Mouse (Mus musculus): ENCODE measurements around the gene Lonrf2. TPM values are rescaled to one million over a fixed set of nuclear protein-coding genes. Genes with fewer than 3 reads are reported as not detected.
A peak's percentile ranks its signal among the peaks of the same experiment; 100 is the strongest.

Gene Lonrf2
- polyA plus RNA-seq, 1 experiment: not detected

DNA sequence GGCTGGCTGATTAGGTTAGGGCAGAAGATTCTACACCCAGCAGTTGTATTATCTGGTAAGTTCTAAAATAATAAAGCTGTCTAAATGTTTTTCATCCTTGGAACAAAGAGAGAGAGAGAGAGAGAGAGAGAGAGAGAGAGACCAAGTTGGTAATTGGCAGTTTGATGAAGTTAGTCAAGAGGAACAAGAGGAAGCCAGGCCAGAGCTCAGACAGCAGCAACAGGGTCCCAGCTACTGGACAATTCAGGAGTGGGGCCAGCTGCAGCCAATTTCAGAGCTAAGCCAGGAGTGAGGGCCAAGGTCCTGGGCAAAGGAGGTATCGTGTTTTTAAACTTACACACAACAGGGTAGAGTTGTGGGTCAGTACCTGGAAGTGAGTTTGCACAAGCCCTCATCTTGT, 6.3 kb upstream of the Lonrf2 start:
- H3K27me3 ChIP-seq (replicated peaks): peaks cover 29% of the 10 kb centered on the region
- TF ChIP-seq FLI1 (IDR thresholded peaks at IDR 0.05; ENCODE audit: low read length) (no peak), GATA1 (IDR thresholded peaks at IDR 0.05; ENCODE audit: borderline replicate concordance, low read length) (no peak)
- H3K36me3 ChIP-seq (replicated peaks; ENCODE audit: low read length): no peaks in the 10 kb centered on the region
- H3K4me3 ChIP-seq (replicated peaks): no peak overlapping the region
- no peaks in the 10 kb centered on the region for H3K4me1 ChIP-seq
- H3K9me3 ChIP-seq: no peaks in the 10 kb centered on the region

DNA sequence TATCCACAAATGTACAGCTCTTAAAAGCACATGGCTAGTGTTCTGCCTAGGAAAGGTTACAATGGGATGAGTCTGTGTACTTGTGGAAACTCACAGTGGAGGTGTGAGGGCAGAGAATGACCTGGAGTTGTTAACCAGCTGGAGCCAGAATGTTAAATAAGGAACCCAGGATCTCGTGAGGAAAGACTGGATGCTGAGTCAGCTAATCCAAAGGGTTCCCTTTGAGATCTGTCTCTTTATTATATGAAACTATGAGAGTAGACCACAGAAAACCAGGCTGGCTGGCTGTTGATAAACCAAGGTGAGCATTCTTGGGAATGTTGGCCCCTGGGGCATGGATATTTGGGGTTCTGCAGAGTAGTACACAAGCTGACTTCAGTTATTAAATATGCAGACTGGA, 3.4 kb upstream of the Lonrf2 start:
- H3K27me3 ChIP-seq (replicated peaks): peaks cover 51% of the 10 kb centered on the region
- no peak overlapping the region for H3K4me3 ChIP-seq (replicated peaks)
- no peaks in the 10 kb centered on the region for H3K36me3 ChIP-seq (replicated peaks; ENCODE audit: low read length)
- H3K4me1 ChIP-seq: peaks cover 13% of the 10 kb centered on the region
- TF ChIP-seq GATA1 (IDR thresholded peaks at IDR 0.05; ENCODE audit: borderline replicate concordance, low read length) (no peak), FLI1 (IDR thresholded peaks at IDR 0.05; ENCODE audit: low read length) (no peak)
- H3K9me3 ChIP-seq: peaks cover 1% of the 10 kb centered on the region

DNA sequence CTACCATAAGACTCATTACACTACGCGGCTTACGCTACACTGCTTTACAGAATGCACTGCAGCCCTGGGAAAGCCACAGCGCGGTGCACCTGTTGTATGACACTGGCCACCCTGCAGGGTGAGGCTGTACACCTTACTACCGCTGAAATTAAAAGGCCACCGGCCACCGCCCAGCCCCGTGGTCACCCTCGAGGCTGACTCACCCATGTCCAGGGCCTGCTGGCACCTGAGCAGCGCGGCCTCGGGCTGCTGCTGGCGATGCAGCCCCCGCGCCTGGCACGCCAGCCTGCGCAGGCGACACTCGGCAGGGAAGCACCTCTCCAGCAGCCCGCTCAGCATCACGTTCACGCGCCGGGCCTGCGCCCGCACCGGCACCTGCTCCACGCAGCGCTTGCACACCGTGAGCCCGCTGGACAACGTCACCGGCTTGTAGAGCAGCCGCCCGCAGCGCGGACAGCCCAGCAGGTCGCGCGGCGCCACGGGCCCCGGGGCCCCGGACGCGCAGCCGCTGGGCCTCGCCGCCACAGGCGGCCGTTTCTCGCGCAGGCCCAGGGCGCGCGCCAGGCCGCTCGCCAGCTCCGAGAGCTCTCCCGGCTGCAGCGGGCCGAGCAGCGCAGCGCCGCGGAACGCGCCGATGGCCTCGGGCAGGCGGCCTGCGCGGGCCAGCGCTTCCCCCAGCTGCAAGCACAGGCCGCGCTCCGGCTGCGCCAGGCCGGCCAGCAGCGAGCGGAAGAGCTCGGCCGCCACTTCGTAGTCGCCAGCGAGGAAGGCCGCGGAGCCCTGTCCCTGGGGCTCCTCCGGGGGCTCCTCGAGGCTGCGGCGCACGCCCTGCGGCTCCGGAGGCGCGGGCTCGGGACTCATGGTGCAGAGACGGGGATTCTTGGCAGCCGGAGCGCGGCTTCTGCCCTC, 689 bp downstream of the Lonrf2 start:
- Histone ChIP-seq H3K4me3 (replicated peaks) (peak overlapping the region; percentile 86), H3K36me3 (replicated peaks; ENCODE audit: low read length) (no peaks in the 10 kb centered on the region), H3K9me3 (peaks cover 13% of the 10 kb centered on the region), H3K4me1 (peaks cover 13% of the 10 kb centered on the region), H3K27me3 (replicated peaks) (peaks cover 60% of the 10 kb centered on the region)
- TF ChIP-seq GATA1 (IDR thresholded peaks at IDR 0.05; ENCODE audit: borderline replicate concordance, low read length): no peak
- no peak for TF ChIP-seq FLI1 (IDR thresholded peaks at IDR 0.05; ENCODE audit: low read length)

DNA sequence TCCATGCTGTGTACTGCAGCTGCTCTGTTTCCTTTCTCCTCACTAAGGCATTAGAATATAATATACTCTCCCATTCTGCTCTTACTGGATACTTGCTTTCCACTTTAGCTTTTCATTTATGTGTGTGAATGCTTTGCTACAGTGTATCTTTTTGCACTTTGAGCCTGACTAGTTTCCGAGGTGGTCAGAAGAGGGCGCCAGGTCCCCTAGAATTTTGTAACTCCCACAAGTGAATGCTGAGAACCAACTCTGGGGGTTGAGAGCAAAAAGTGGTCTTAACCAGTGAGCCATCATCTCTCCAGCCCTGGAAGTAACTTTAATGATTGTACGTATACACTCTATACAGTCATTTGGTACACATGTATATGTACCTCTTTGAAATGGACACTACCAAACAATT, 1.6 kb downstream of the Lonrf2 start:
- Histone ChIP-seq H3K4me1 (peaks cover 13% of the 10 kb centered on the region), H3K9me3 (peaks cover 13% of the 10 kb centered on the region), H3K36me3 (replicated peaks; ENCODE audit: low read length) (no peaks in the 10 kb centered on the region), H3K4me3 (replicated peaks) (no peak overlapping the region), H3K27me3 (replicated peaks) (peaks cover 61% of the 10 kb centered on the region)
- TF ChIP-seq GATA1 (IDR thresholded peaks at IDR 0.05; ENCODE audit: borderline replicate concordance, low read length) (no peak), FLI1 (IDR thresholded peaks at IDR 0.05; ENCODE audit: low read length) (no peak)

DNA sequence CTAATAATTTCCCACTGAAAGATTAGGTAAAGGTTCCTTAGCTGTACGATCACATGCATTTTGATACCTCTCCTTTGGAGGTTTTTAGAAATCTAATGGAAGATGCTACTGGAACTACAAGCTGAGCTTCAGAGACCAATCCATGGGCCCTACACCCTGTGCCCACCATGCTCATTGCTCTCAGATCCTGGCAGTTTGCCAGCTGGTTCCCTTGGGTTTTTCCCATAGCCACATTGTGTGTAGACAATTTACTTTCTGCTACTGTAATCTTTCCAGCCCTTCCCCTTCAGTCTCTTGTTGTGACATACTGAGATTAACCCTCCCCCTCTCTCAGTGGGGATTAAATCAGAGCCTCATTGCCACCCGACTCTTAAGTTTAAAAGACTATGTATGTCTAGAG, 11.6 kb downstream of the Lonrf2 start:
- H3K9me3 ChIP-seq: no peaks in the 10 kb centered on the region

DNA sequence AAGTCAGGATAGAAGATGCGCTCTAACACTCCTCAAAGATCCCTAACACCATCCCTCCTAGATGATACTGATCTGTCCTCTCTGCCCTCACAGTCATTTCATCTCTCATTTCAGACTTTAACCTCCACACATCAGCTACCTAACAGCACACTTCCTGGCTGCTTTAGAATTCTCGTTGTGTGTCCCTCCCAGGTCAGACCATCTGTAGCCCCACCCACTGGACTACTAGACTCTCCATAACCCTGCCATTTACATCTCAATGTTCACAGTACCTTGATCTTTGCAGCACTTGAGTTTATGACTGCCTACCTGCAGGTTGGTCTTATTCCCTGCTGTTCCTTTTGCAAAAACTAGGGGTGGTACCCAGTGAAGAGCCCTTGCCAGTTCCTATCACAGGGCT, 12.7 kb downstream of the Lonrf2 start:
- Histone ChIP-seq H3K36me3 (replicated peaks; ENCODE audit: low read length) (no peaks in the 10 kb centered on the region), H3K27me3 (replicated peaks) (peaks cover 26% of the 10 kb centered on the region), H3K4me3 (replicated peaks) (no peak overlapping the region), H3K9me3 (no peaks in the 10 kb centered on the region), H3K4me1 (no peaks in the 10 kb centered on the region)
- TF ChIP-seq GATA1 (IDR thresholded peaks at IDR 0.05; ENCODE audit: borderline replicate concordance, low read length): no peak
- TF ChIP-seq FLI1 (IDR thresholded peaks at IDR 0.05; ENCODE audit: low read length): no peak

More for the DNA sequence above, 11.6 kb downstream of the Lonrf2 start:
- Histone ChIP-seq H3K4me1 (no peaks in the 10 kb centered on the region), H3K27me3 (replicated peaks) (peaks cover 29% of the 10 kb centered on the region), H3K36me3 (replicated peaks; ENCODE audit: low read length) (no peaks in the 10 kb centered on the region), H3K4me3 (replicated peaks) (no peak overlapping the region)
- TF ChIP-seq GATA1 (IDR thresholded peaks at IDR 0.05; ENCODE audit: borderline replicate concordance, low read length): no peak
- no peak for TF ChIP-seq FLI1 (IDR thresholded peaks at IDR 0.05; ENCODE audit: low read length)

DNA sequence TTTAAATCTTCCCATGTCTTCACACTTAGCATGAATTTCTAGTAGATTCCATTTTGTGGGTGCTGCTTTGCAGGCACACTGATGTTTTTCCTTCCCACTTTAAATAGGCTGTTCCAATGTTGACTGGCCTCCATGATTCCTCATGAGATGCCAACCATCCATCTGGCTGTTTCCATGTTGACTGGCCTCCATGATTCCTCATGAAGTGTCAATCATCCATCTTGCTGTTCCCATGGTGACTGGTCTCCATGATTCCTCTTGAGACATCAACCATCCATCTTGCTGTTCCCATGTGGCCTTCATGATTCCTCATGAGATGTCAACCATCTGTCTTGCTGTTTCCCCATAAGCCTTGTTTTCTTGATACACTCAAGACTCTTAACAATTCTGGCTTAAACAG, 16.8 kb downstream of the Lonrf2 start:
- H3K9me3 ChIP-seq: no peaks in the 10 kb centered on the region
- H3K36me3 ChIP-seq (replicated peaks; ENCODE audit: low read length): no peaks in the 10 kb centered on the region
- no peaks in the 10 kb centered on the region for H3K4me1 ChIP-seq
- H3K27me3 ChIP-seq (replicated peaks): peaks cover 25% of the 10 kb centered on the region
- H3K4me3 ChIP-seq (replicated peaks): no peak overlapping the region
- TF ChIP-seq GATA1 (IDR thresholded peaks at IDR 0.05; ENCODE audit: borderline replicate concordance, low read length) (no peak), FLI1 (IDR thresholded peaks at IDR 0.05; ENCODE audit: low read length) (no peak)

DNA sequence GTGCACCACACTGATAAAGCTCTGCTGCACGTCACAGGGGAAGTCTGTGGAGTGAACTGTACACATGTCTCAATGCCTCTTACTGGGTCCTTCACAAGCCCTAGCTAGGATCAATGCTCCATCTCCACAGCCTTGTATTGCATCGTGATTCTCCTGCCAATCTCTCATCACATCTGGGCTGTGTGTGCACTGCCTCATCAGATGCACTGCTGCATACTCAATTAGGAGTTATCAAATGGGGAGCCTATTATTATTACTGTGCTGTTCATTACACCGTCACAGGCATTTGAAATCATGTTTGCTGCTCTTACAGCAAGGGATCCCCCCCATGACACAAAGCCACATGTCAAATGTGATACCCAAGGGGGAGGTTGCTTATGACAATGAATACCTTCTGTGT, 18.8 kb downstream of the Lonrf2 start:
- Histone ChIP-seq H3K4me3 (replicated peaks) (no peak overlapping the region), H3K27me3 (replicated peaks) (peaks cover 15% of the 10 kb centered on the region), H3K36me3 (replicated peaks; ENCODE audit: low read length) (no peaks in the 10 kb centered on the region), H3K9me3 (no peaks in the 10 kb centered on the region), H3K4me1 (no peaks in the 10 kb centered on the region)
- TF ChIP-seq GATA1 (IDR thresholded peaks at IDR 0.05; ENCODE audit: borderline replicate concordance, low read length) (no peak), FLI1 (IDR thresholded peaks at IDR 0.05; ENCODE audit: low read length) (no peak)

DNA sequence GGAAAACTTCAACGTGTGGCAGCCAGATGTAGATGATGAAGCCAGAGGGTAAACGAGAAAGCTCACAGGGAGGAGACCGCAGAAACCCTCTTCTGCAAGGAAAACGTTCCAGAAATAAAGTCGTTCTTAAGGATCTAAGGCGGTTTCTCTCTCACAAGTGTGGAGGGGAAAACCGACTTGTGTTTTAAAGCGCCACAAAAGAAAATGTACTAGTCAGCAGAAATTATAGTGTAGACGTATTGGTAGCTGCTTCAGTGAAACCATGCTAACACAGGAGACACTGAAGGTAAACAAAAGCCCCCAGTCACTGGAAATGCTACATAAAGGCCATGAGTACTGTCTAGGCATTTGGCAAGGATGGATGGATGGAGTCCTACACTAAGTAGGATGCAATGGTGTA, 19.2 kb downstream of the Lonrf2 start:
- Histone ChIP-seq H3K27me3 (replicated peaks) (peaks cover 15% of the 10 kb centered on the region), H3K36me3 (replicated peaks; ENCODE audit: low read length) (no peaks in the 10 kb centered on the region), H3K4me1 (no peaks in the 10 kb centered on the region), H3K9me3 (no peaks in the 10 kb centered on the region), H3K4me3 (replicated peaks) (no peak overlapping the region)
- TF ChIP-seq GATA1 (IDR thresholded peaks at IDR 0.05; ENCODE audit: borderline replicate concordance, low read length) (no peak), FLI1 (IDR thresholded peaks at IDR 0.05; ENCODE audit: low read length) (no peak)

DNA sequence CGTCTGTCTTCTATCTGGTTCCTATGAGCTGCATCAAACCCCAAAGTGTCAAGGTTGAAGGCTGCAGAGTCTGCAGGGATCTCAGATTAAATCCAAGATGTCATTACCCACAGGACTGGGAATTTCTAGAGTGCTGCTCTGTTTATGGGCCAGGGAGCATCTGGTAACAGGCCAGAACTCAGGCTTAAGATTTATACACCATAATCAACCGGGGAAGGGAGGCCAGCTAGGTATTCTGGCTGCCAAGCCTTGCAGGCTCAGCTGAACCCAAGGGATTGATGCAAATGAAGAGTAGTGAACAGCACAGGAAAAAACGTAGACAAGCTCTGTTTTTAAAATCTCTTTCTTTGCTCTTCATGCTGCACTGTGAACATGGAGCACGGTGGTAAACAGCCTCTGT, 20.2 kb downstream of the Lonrf2 start:
- no peak overlapping the region for H3K4me3 ChIP-seq (replicated peaks)
- peaks cover 4% of the 10 kb centered on the region for H3K9me3 ChIP-seq
- TF ChIP-seq FLI1 (IDR thresholded peaks at IDR 0.05; ENCODE audit: low read length) (no peak), GATA1 (IDR thresholded peaks at IDR 0.05; ENCODE audit: borderline replicate concordance, low read length) (no peak)
- no peaks in the 10 kb centered on the region for H3K4me1 ChIP-seq
- H3K27me3 ChIP-seq (replicated peaks): peaks cover 12% of the 10 kb centered on the region
- H3K36me3 ChIP-seq (replicated peaks; ENCODE audit: low read length): no peaks in the 10 kb centered on the region
